Mouse (Mus musculus) forebrain, embryonic 10.5 days (tissue): ENCODE results near the gene Vegfa. TPM values are rescaled to one million over a fixed set of nuclear protein-coding genes. Genes with fewer than 3 reads are reported as not detected.

Source experiments
- DNase-seq: peaks from one replicate; pipeline ENCODE4 v3.0.0-alpha.2; 2017; ENCODE audit warnings: low spot score; ENCODE audit errors: extremely low spot score
- H3K27ac ChIP-seq: fragments of 300-500 bp; sonication (generic); 2 replicates; pipeline ENCODE4 v1.5.1; 2016; ENCODE audit warnings: mild to moderate bottlenecking
- H3K27me3 ChIP-seq: fragments of 300-500 bp; sonication (generic); 2 replicates; pipeline ENCODE4 v1.6.1; 2016; ENCODE audit warnings: mild to moderate bottlenecking; ENCODE audit not compliant: poor library complexity, severe bottlenecking
- H3K36me3 ChIP-seq: fragments of 300-500 bp; sonication (generic); replicated peaks from 2 replicates; pipeline ENCODE4 v1.6.1; 2016; ENCODE audit warnings: mild to moderate bottlenecking, moderate library complexity
- H3K4me1 ChIP-seq: fragments of 300-500 bp; sonication (generic); 2 replicates; pipeline ENCODE4 v1.6.1; 2016
- H3K4me3 ChIP-seq: fragments of 300-500 bp; sonication (generic); 2 replicates; pipeline ENCODE4 v1.5.1; 2016; ENCODE audit warnings: mild to moderate bottlenecking, moderate library complexity
- H3K9me3 ChIP-seq: fragments of 300-500 bp; sonication (generic); 2 replicates; pipeline ENCODE4 v1.6.1; 2016; ENCODE audit warnings: mild to moderate bottlenecking, moderate library complexity
- WGBS: fragments of 180-500 bp; shearing (Covaris S2); methylation state at CpG from one replicate; pipeline ENCODE4 v1.1.7; 2016; 5-methylcytosine and 5-hydroxymethylcytosine counted together
- polyA plus RNA-seq: library from polyadenylated mRNA; unstranded; fragments of >200 nt; fragmentation: Nextera tagmentation; extraction: Ambion mirVana; gene quantifications from 2 replicates; pipeline ENCODE4 v1.2.1, GENCODE M21; 2016

Gene Vegfa
- polyA plus RNA-seq, 1 experiment from 2014 or later, result 2.4 TPM

DNA sequence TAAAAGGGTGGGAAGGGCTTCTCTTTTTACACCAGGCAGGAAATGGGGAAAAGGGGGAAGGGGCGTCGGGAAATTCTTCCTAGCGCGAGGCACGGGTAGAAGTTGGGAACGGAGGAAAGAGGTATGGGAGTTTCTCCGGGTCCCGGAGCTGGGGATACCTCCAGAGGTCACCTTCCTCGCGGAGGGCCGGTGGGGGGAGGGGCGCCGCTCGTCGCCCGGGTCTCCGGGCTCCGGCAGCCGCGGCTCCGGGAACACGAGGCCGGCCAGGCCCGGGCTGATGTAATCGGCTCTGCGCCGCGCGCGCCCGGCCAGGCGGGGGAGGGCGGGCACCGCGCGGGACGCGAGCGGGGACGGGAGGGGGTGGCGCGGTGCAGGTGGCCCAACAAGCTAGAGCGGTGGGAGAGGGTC, 1.8 kb downstream of the Vegfa start:
- H3K4me1 ChIP-seq, result peaks cover 65% of the 10 kb centered on the region
- peaks cover 24% of the 10 kb centered on the region for H3K27me3 ChIP-seq
- peak overlapping the region; percentile 95 for H3K4me3 ChIP-seq
- H3K9me3 ChIP-seq, result no peaks in the 10 kb centered on the region
- H3K27ac ChIP-seq, result peak overlapping the region; percentile 99
- 0% methylated on average over 43 of the region's 43 CpGs for WGBS
- H3K36me3 ChIP-seq, result peaks cover 35% of the 10 kb centered on the region
- peak; percentile 49 for DNase-seq

DNA sequence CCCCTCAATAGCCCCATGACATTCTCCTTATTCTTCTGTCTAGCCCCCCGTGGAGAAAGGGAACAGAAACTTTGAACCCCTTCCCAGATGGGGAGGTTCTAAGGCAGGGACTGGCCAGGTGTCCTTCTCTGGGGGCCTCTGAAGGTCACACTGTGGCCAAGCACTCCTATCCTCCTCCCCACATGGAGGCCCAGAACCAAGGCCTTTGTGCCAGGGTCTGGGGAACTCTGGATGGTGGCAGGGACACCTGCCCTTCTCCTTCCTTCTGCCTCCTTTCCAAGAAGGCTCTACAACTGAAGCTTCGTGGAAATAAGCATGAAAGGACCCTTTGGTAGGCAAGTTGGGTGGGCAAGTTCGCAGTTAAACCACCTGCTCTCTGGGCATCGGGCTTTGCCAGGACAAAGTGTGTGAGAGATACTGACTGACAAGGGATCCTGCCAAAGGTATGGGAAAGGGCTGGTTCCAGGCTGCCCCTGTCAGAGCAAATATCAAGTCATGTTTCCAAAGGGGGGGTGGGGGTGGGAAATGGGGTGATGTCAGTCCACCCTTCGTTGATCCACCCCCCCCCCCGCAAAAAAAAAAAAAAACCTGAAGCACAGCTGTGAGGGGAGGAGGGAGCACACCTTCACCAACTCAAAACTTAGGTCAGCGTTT, 2.5 kb downstream of the Vegfa start:
- Histone ChIP-seq H3K27me3 (peaks cover 17% of the 10 kb centered on the region), H3K4me3 (peak overlapping the region; percentile 95), H3K9me3 (no peaks in the 10 kb centered on the region), H3K4me1 (peaks cover 69% of the 10 kb centered on the region), H3K36me3 (peaks cover 41% of the 10 kb centered on the region), H3K27ac (peak overlapping the region; percentile 99)
- 15% methylated on average over 7 of the region's 7 CpGs for WGBS
- no peak for DNase-seq

DNA sequence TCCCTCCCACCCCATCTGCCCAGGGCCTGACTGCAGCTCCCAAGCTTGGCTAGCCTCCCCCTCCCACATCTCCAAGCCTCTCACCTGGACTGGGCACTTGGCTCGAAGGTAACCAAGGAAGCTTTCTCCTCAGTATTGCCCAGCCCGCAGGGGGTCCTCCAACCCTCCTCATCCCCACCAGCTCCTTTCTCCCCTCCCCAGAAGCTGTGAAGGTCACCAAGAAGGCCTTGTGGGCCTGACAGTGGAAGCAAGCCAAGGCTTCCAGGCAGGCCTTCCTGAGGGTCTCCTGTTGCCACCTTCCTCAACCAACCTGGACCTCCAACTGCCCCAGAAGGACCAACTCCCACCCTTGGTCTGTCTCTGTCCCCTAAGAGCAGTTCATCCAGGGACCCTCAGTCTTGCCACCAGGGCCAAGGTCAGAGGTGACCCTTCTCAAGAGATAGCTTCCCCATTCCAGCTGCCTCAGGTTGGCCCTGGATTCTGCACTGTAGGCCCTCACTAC, 3.1 kb downstream of the Vegfa start:
- whole genome bisulfite sequencing, result 56% methylated on average over 2 of the region's 2 CpGs
- peak; percentile 23 for DNase-seq
- Histone ChIP-seq H3K27me3 (peaks cover 12% of the 10 kb centered on the region), H3K9me3 (no peaks in the 10 kb centered on the region), H3K27ac (peak overlapping the region; percentile 99), H3K4me3 (peak overlapping the region; percentile 95), H3K4me1 (peaks cover 67% of the 10 kb centered on the region), H3K36me3 (peaks cover 47% of the 10 kb centered on the region)

GRCm38 (mm10) chr17:46028210-46029051, 3.7 kb downstream of the Vegfa start:
- 29% methylated on average over 15 of the region's 15 CpGs for WGBS
- DNase-seq, result no peak
- H3K27me3 ChIP-seq, result peaks cover 6% of the 10 kb centered on the region
- H3K4me3 ChIP-seq, result peak overlapping the region; percentile 95
- H3K4me1 ChIP-seq, result peaks cover 60% of the 10 kb centered on the region
- H3K36me3 ChIP-seq, result peaks cover 54% of the 10 kb centered on the region
- no peaks in the 10 kb centered on the region for H3K9me3 ChIP-seq
- peak overlapping the region; percentile 99 for H3K27ac ChIP-seq

DNA sequence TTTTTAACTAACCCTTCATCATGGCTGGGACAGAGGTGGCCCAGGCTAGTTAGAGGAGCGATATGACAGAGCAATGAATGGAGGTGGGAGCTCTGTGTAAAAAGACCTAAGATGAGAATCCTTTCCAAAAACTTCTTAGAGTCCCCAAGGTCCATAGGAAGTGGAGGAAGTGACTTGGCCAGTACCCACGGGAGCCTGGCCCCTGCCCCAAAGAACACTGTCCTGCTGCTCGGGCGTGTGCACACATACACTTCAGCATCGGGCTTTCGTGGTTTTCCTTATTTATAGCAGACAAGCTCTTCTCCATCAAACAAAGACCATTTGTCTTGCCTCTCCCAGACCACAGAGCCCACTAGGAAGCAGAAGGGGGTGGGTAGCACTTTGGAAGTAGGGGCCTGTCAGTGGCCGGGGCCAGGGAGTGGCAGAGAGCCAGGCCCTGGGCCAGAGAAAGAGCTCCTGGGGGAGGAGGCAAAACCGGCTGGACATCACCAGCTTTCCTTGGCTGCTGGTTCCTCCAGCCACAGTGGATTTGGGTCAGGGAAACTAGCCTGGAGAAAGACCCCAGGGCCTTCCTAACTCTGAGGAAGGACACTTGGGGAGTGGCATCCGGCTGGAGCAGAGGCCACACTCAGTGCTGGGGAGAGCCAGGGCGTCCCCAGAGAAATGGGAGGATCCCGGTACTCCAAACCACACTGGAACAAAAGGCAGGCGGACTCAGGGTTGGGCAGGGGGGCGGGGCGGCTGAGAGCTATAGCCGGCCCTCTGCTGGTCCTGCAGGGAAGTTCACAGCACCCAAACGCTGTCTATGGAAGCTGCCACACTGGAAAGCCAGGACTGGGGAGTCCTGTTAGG, 4.9 kb downstream of the Vegfa start:
- H3K4me3 ChIP-seq, result peak overlapping the region; percentile 95
- H3K36me3 ChIP-seq, result peaks cover 65% of the 10 kb centered on the region
- H3K9me3 ChIP-seq, result no peaks in the 10 kb centered on the region
- peaks cover 50% of the 10 kb centered on the region for H3K4me1 ChIP-seq
- peak; percentile 80 for DNase-seq
- peak overlapping the region; percentile 99 for H3K27ac ChIP-seq
- WGBS, result 20% methylated on average over 16 of the region's 16 CpGs
- H3K27me3 ChIP-seq, result no peaks in the 10 kb centered on the region

- 90% methylated on average over 11 of the region's 11 CpGs for WGBS
- DNase-seq, result no peak
- Histone ChIP-seq H3K4me3 (no peak overlapping the region), H3K27ac (peak overlapping the region; percentile 36; the same call in 1 of the 2 replicates), H3K27me3 (no peaks in the 10 kb centered on the region), H3K9me3 (no peaks in the 10 kb centered on the region), H3K4me1 (peaks cover 48% of the 10 kb centered on the region), H3K36me3 (peaks cover 77% of the 10 kb centered on the region)
These were observed 6.1 kb downstream of the Vegfa start for GRCm38 (mm10) chr17:46025927-46026668.

- WGBS, result 94% methylated on average over 15 of the region's 15 CpGs
- DNase-seq, result no peak
- H3K4me3 ChIP-seq, result no peak overlapping the region
- no peaks in the 10 kb centered on the region for H3K27me3 ChIP-seq
- H3K4me1 ChIP-seq, result peaks cover 48% of the 10 kb centered on the region
- no peaks in the 10 kb centered on the region for H3K9me3 ChIP-seq
- H3K27ac ChIP-seq, result peak overlapping the region; percentile 35; the same call in 1 of the 2 replicates
- peaks cover 86% of the 10 kb centered on the region for H3K36me3 ChIP-seq
These were observed 7.0 kb downstream of the Vegfa start for GRCm38 (mm10) chr17:46025207-46025606.

DNA sequence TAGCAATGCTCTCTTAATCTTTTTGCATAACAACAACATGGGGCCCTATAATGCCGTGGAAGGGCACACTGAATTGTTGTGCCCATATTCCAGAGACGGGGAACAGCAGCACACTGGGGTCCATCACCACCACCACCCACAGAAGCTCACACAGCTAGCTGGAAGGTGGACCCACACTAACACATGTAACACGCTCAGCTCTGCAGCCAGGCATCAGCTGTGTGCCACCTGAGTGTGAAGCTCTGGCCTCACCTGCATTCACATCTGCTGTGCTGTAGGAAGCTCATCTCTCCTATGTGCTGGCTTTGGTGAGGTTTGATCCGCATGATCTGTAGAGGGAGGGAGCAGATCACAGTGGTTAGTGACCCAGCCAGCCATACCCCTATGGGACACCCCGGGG, 8.0 kb downstream of the Vegfa start:
- no peak overlapping the region for H3K4me3 ChIP-seq
- 95% methylated on average over 5 of the region's 5 CpGs for WGBS
- DNase-seq, result no peak
- no peaks in the 10 kb centered on the region for H3K9me3 ChIP-seq
- no peak overlapping the region for H3K27ac ChIP-seq
- no peaks in the 10 kb centered on the region for H3K27me3 ChIP-seq
- peaks cover 96% of the 10 kb centered on the region for H3K36me3 ChIP-seq
- H3K4me1 ChIP-seq, result peaks cover 38% of the 10 kb centered on the region

DNA sequence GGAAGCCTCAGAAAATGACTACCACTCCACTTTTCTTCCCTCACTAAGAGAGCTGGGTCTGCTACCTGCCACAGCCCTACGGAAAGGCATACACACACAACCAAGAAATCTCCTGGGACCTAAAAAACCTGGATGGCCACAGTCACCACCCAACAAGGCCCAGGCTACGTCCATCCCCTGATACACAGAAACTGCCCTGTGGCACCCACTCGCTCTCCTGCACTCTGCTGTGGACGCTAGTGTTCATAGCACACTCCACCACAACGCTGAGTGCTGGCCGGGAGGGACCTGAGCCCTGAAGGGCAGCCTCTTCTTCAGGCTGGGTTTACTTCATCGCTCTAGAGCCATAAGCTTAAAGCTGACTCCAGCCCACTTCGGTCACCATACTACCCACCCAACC, 8.6 kb downstream of the Vegfa start:
- H3K9me3 ChIP-seq, result no peaks in the 10 kb centered on the region
- H3K36me3 ChIP-seq, result peaks cover 97% of the 10 kb centered on the region
- no peak overlapping the region for H3K27ac ChIP-seq
- DNase-seq, result no peak
- H3K4me3 ChIP-seq, result no peak overlapping the region
- H3K4me1 ChIP-seq, result peaks cover 31% of the 10 kb centered on the region
- 95% methylated on average over 8 of the region's 8 CpGs for whole genome bisulfite sequencing
- no peaks in the 10 kb centered on the region for H3K27me3 ChIP-seq

- no peak for DNase-seq
- Histone ChIP-seq H3K4me3 (no peak overlapping the region), H3K36me3 (peaks cover 99% of the 10 kb centered on the region), H3K9me3 (no peaks in the 10 kb centered on the region), H3K27ac (no peak overlapping the region), H3K4me1 (peaks cover 25% of the 10 kb centered on the region), H3K27me3 (no peaks in the 10 kb centered on the region)
- 90% methylated on average over 6 of the region's 6 CpGs for WGBS
These were observed 9.2 kb downstream of the Vegfa start for GRCm38 (mm10) chr17:46022934-46023333.

GRCm38 (mm10) chr17:46022427-46022826, 9.7 kb downstream of the Vegfa start:
- Histone ChIP-seq H3K9me3 (no peaks in the 10 kb centered on the region), H3K4me3 (no peak overlapping the region), H3K27ac (no peak overlapping the region), H3K27me3 (no peaks in the 10 kb centered on the region), H3K4me1 (peaks cover 20% of the 10 kb centered on the region), H3K36me3 (peaks cover 99% of the 10 kb centered on the region)
- WGBS, result 84% methylated on average over 4 of the region's 4 CpGs
- DNase-seq, result no peak

DNA sequence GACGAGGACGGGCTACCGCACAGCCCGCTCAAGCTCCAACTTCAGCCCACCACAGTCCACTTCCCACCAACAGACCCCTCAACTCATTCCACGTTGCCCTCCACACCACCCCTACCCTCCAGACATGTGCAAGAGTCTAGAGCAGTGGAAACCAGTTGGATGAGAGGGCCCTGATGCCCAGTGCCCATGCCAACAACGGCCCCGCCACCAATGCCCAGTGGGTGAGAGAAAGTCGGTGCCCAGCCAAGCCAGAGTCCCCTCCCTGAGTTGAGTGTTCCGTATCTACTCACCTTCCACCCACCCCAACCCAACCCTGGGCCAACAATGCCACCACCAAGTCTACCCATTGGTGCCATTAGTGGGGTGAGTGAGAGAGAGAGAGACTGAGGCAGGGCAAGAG, 10.4 kb downstream of the Vegfa start:
- H3K27ac ChIP-seq, result no peak overlapping the region
- H3K4me1 ChIP-seq, result peaks cover 13% of the 10 kb centered on the region
- H3K27me3 ChIP-seq, result no peaks in the 10 kb centered on the region
- no peak for DNase-seq
- no peak overlapping the region for H3K4me3 ChIP-seq
- H3K9me3 ChIP-seq, result no peaks in the 10 kb centered on the region
- H3K36me3 ChIP-seq, result peaks cover 97% of the 10 kb centered on the region
- whole genome bisulfite sequencing, result 95% methylated on average over 9 of the region's 9 CpGs
